Mouse (Mus musculus) spleen, adult 2 months (tissue): ENCODE data around the gene Prok2. TPM values are rescaled to one million over a fixed set of nuclear protein-coding genes. Genes with fewer than 3 reads are reported as not detected.

Source experiments
- DNase-seq, 2 experiments: peaks; one replicate each; pipeline versions ENCODE4 v3.0.0 to v3.0.0-alpha.2; 2012 to 2021; ENCODE audit warnings: low spot score in 2 of 2, low read depth in 1 of 2
- H3K27ac ChIP-seq: fragments of 200-500 bp; 2 replicates; pipeline ENCODE4 v1.5.1; 2012; ENCODE audit warnings: low read length, inconsistent platforms; ENCODE audit not compliant: insufficient read depth
- H3K27me3 ChIP-seq: fragments of 200-500 bp; 2 replicates; pipeline ENCODE4 v1.6.1; 2012; ENCODE audit warnings: mild to moderate bottlenecking, moderate library complexity, low read length, inconsistent platforms; ENCODE audit not compliant: control insufficient read depth, insufficient read depth
- H3K36me3 ChIP-seq: fragments of 200-500 bp; 2 replicates; pipeline ENCODE4 v1.6.1; 2012; ENCODE audit warnings: mild to moderate bottlenecking, low read length, inconsistent platforms; ENCODE audit not compliant: control insufficient read depth, insufficient read depth
- H3K4me1 ChIP-seq: fragments of 200-500 bp; 2 replicates; pipeline ENCODE4 v1.6.1; 2011; ENCODE audit warnings: inconsistent platforms; ENCODE audit not compliant: control insufficient read depth, insufficient read depth, insufficient read length
- H3K4me3 ChIP-seq: fragments of 200-500 bp; 2 replicates; pipeline ENCODE4 v1.5.1; 2011; ENCODE audit warnings: mild to moderate bottlenecking, inconsistent platforms; ENCODE audit not compliant: insufficient read depth, insufficient read length; ENCODE audit errors: extremely low read depth
- CTCF ChIP-seq: fragments of 200-500 bp; IDR thresholded peaks from 2 replicates; pipeline ENCODE4 v1.5.1; 2011; ENCODE audit warnings: mild to moderate bottlenecking, inconsistent platforms; ENCODE audit not compliant: insufficient read depth, insufficient read length, insufficient replicate concordance; ENCODE audit errors: extremely low read depth
- POLR2A ChIP-seq: fragments of 200-500 bp; IDR thresholded peaks from 2 replicates; pipeline ENCODE4 v1.6.1; 2011; ENCODE audit warnings: low read depth, low read length, inconsistent platforms
- WGBS: fragments of 180-500 bp; shearing (Covaris S2); methylation state at CpG from one replicate; pipeline ENCODE4 v1.1.7; 2018; 5-methylcytosine and 5-hydroxymethylcytosine counted together
- polyA plus RNA-seq: library from polyadenylated mRNA; depleted of rRNA; stranded (reverse); fragments of >200 nt; gene quantifications from 2 replicates; pipeline ENCODE4 v1.2.3, GENCODE M21; 2012; rRNA removed

Prok2 gene
- polyA plus RNA-seq, result not detected in 2 replicates

GRCm38 (mm10) chr6:99725971-99726561, at the start of gene Prok2:
Gene Prok2 (minus strand): TSS chr6:99726392.
- TF ChIP-seq POLR2A, result no peak
- no peak for TF ChIP-seq CTCF
- WGBS, result 2% methylated on average over 58 of the region's 61 CpGs
- Histone ChIP-seq H3K4me3 (no peak within 1 kb of the TSS), H3K36me3 (no peaks in the 10 kb centered on the region), H3K27ac (no peak within 1 kb of the TSS), H3K27me3 (peaks cover 8% of the 10 kb centered on the region), H3K4me1 (no peaks in the 10 kb centered on the region; the same call in 1 of the 2 replicates)
- no peak for DNase-seq

GRCm38 (mm10) chr6:99774680-99775079, 48.5 kb upstream of the Prok2 start:
- no peaks in the 10 kb centered on the region for H3K4me1 ChIP-seq
- no peaks in the 10 kb centered on the region for H3K36me3 ChIP-seq
- H3K4me3 ChIP-seq, result no peak overlapping the region
- H3K27me3 ChIP-seq, result no peaks in the 10 kb centered on the region
- WGBS, result 78% methylated on average over 10 of the region's 10 CpGs
- DNase-seq, result no peak
- TF ChIP-seq CTCF (no peak), POLR2A (no peak)
- no peak overlapping the region for H3K27ac ChIP-seq

GRCm38 (mm10) chr6:99768495-99768894, 42.3 kb upstream of the Prok2 start:
- no peak overlapping the region for H3K4me3 ChIP-seq
- WGBS, result 21% methylated on average over 5 of the region's 5 CpGs
- DNase-seq, result no peak

GRCm38 (mm10) chr6:99764916-99765315, 38.7 kb upstream of the Prok2 start:
- no peaks in the 10 kb centered on the region for H3K36me3 ChIP-seq
- no peak for TF ChIP-seq CTCF
- no peak for TF ChIP-seq POLR2A
- 80% methylated on average over 3 of the region's 3 CpGs for WGBS
- no peak overlapping the region for H3K4me3 ChIP-seq
- no peaks in the 10 kb centered on the region for H3K4me1 ChIP-seq
- H3K27ac ChIP-seq, result no peak overlapping the region
- H3K27me3 ChIP-seq, result no peaks in the 10 kb centered on the region
- no peak for DNase-seq

More at GRCm38 (mm10) chr6:99768495-99768894, 42.3 kb upstream of the Prok2 start:
- no peaks in the 10 kb centered on the region for H3K36me3 ChIP-seq
- H3K27me3 ChIP-seq, result no peaks in the 10 kb centered on the region
- H3K27ac ChIP-seq, result no peak overlapping the region
- TF ChIP-seq POLR2A (no peak), CTCF (no peak)
- no peaks in the 10 kb centered on the region for H3K4me1 ChIP-seq

- DNase-seq, result no peak
- TF ChIP-seq POLR2A (no peak), CTCF (no peak)
- 81% methylated on average over 14 of the region's 14 CpGs for WGBS
Measured at GRCm38 (mm10) chr6:99762069-99762985, 36.1 kb upstream of the Prok2 start.

GRCm38 (mm10) chr6:99756105-99756504, 29.9 kb upstream of the Prok2 start:
- Histone ChIP-seq H3K36me3 (no peaks in the 10 kb centered on the region), H3K4me1 (no peaks in the 10 kb centered on the region), H3K4me3 (no peak overlapping the region), H3K27ac (no peak overlapping the region), H3K27me3 (no peaks in the 10 kb centered on the region)
- no peak for DNase-seq
- WGBS, result 88% methylated on average over 9 of the region's 9 CpGs
- TF ChIP-seq CTCF, result no peak
- no peak for TF ChIP-seq POLR2A

More at GRCm38 (mm10) chr6:99762069-99762985, 36.1 kb upstream of the Prok2 start:
- Histone ChIP-seq H3K27ac (no peak overlapping the region), H3K27me3 (no peaks in the 10 kb centered on the region), H3K36me3 (no peaks in the 10 kb centered on the region), H3K4me1 (no peaks in the 10 kb centered on the region), H3K4me3 (no peak overlapping the region)
